Mouse (Mus musculus): ENCODE measurements around the gene Orai2. TPM values are rescaled to one million over a fixed set of nuclear protein-coding genes. Genes with fewer than 3 reads are reported as not detected.
A peak's percentile ranks its signal among the peaks of the same experiment; 100 is the strongest.

The Orai2 gene
- polyA plus RNA-seq, 1 experiment from 2014 or later = 6.2 TPM

- 89% methylated on average over 6 of the region's 6 CpGs for WGBS
- Histone ChIP-seq H3K27ac (no peak overlapping the region), H3K9ac (ENCODE audit: low read depth, low read length) (no peak overlapping the region), H3K4me1 (replicated peaks; ENCODE audit: insufficient read depth, low read length) (no peaks in the 10 kb centered on the region), H3K36me3 (ENCODE audit: insufficient read depth, low read length) (peaks cover 23% of the 10 kb centered on the region), H3K27me3 (ENCODE audit: insufficient read depth, low read length) (no peaks in the 10 kb centered on the region), H3K4me2 (ENCODE audit: low read length) (no peak overlapping the region), H3K9me3 (replicated peaks; ENCODE audit: low read length) (no peaks in the 10 kb centered on the region), H3K4me3 (replicated peaks; ENCODE audit: low read depth, low read length) (no peak overlapping the region)
- peak; percentile 36; the same call in 1 of the 2 replicates for TF ChIP-seq CTCF (IDR thresholded peaks at IDR 0.05; ENCODE audit: low read depth)
- DNase-seq (ENCODE audit: low spot score) (no peak), ATAC-seq (replicated peaks; ENCODE audit: low FRiP score, low read depth) (no peak)
These were observed 27.3 kb downstream of the Orai2 start for GRCm38 (mm10) chr5:136143161-136143755.

DNA sequence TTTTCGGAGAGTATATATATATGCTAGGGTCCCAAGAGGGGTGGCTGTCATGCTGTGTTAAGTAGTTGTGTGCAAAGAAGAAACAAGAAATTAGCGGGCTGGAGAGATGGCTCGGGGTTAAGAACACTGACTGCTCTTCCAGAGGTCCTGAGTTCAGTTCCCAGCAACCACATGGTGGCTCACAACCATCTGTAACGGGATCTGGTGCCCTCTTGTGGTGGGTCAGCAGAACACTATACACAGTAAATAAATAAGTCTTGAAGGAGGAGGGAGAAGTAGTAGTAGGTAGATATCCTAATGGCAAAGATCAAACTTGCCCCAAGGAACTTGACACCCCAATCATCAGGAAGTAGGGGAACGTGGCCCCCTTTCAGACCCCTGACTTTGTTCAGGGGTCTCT lies 27.8 kb downstream of the Orai2 start:
- ATAC-seq (replicated peaks; ENCODE audit: low FRiP score, low read depth) (no peak), DNase-seq (ENCODE audit: low spot score) (no peak)
- H3K9me3 ChIP-seq (replicated peaks; ENCODE audit: low read length) = no peaks in the 10 kb centered on the region
- H3K27ac ChIP-seq = no peak overlapping the region
- peak; percentile 31; the same call in 1 of the 2 replicates for TF ChIP-seq CTCF (IDR thresholded peaks at IDR 0.05; ENCODE audit: low read depth)
- H3K4me3 ChIP-seq (replicated peaks; ENCODE audit: low read depth, low read length) = no peak overlapping the region
- no peak overlapping the region for H3K9ac ChIP-seq (ENCODE audit: low read depth, low read length)
- WGBS = 82% methylated on average over 5 of the region's 5 CpGs
- no peaks in the 10 kb centered on the region for H3K27me3 ChIP-seq (ENCODE audit: insufficient read depth, low read length)
- no peaks in the 10 kb centered on the region for H3K4me1 ChIP-seq (replicated peaks; ENCODE audit: insufficient read depth, low read length)
- no peak overlapping the region for H3K4me2 ChIP-seq (ENCODE audit: low read length)
- H3K36me3 ChIP-seq (ENCODE audit: insufficient read depth, low read length) = peaks cover 23% of the 10 kb centered on the region

- H3K4me1 ChIP-seq (replicated peaks; ENCODE audit: insufficient read depth, low read length) = no peaks in the 10 kb centered on the region
- ATAC-seq (replicated peaks; ENCODE audit: low FRiP score, low read depth) (no peak), DNase-seq (ENCODE audit: low spot score) (no peak)
- no peaks in the 10 kb centered on the region for H3K9me3 ChIP-seq (replicated peaks; ENCODE audit: low read length)
- H3K36me3 ChIP-seq (ENCODE audit: insufficient read depth, low read length) = peaks cover 23% of the 10 kb centered on the region
- 93% methylated on average over 10 of the region's 10 CpGs for WGBS
- TF ChIP-seq CTCF (IDR thresholded peaks at IDR 0.05; ENCODE audit: low read depth) = no peak
- no peak overlapping the region for H3K4me2 ChIP-seq (ENCODE audit: low read length)
- H3K27me3 ChIP-seq (ENCODE audit: insufficient read depth, low read length) = no peaks in the 10 kb centered on the region
- H3K4me3 ChIP-seq (replicated peaks; ENCODE audit: low read depth, low read length) = no peak overlapping the region
- no peak overlapping the region for H3K9ac ChIP-seq (ENCODE audit: low read depth, low read length)
- no peak overlapping the region for H3K27ac ChIP-seq
These were observed 30.4 kb downstream of the Orai2 start for GRCm38 (mm10) chr5:136140057-136140482.

- DNase-seq (ENCODE audit: low spot score) = no peak
- Histone ChIP-seq H3K4me3 (replicated peaks; ENCODE audit: low read depth, low read length) (no peak overlapping the region), H3K27me3 (ENCODE audit: insufficient read depth, low read length) (no peaks in the 10 kb centered on the region), H3K36me3 (ENCODE audit: insufficient read depth, low read length) (peaks cover 23% of the 10 kb centered on the region), H3K9ac (ENCODE audit: low read depth, low read length) (no peak overlapping the region), H3K27ac (no peak overlapping the region), H3K9me3 (replicated peaks; ENCODE audit: low read length) (no peaks in the 10 kb centered on the region), H3K4me2 (ENCODE audit: low read length) (no peak overlapping the region), H3K4me1 (replicated peaks; ENCODE audit: insufficient read depth, low read length) (no peaks in the 10 kb centered on the region)
- ATAC-seq (replicated peaks; ENCODE audit: low FRiP score, low read depth) = no peak
- 90% methylated on average over 13 of the region's 13 CpGs for WGBS
- no peak for TF ChIP-seq CTCF (IDR thresholded peaks at IDR 0.05; ENCODE audit: low read depth)
These were observed 31.1 kb downstream of the Orai2 start for GRCm38 (mm10) chr5:136139393-136139792.

GRCm38 (mm10) chr5:136137658-136138274 lies 32.7 kb downstream of the Orai2 start:
- WGBS = 79% methylated on average over 13 of the region's 13 CpGs
- no peak overlapping the region for H3K27ac ChIP-seq

DNA sequence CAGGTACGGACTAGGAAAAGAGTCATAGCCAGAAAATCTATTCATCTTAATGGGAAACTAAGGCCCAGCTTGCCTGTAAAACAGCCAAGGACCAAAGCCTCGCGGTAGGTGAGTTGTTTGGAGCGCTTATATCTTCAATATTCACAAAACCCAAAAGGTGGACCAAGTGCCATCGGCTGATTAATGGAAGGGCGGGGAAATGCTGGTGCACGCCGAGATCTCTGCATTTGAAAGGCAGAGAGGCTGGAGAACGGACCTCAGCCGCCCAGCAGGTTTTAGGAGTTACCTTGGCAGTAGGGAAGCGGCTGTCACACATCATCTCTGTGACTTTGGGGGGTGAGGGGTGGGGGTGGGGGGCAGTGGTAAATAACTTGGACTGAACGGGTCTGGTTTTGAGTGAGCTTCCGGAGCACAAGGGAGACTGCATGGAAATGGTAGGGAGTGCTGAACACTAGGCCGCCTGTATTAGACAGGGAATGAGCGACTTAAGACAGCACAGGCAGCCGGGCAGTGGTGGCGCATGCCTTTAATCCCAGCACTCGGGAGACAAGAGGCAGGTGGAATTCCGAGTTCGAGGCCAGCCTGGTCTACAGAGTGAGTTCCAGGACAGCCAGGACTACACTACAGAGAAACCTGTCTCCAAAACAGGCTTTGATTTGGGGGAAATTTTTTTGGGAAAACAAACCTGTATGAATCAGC lies 34.1 kb downstream of the Orai2 start:
- no peak for TF ChIP-seq CTCF (IDR thresholded peaks at IDR 0.05; ENCODE audit: low read depth)
- H3K27ac ChIP-seq = peak overlapping the region; percentile 67
- no peaks in the 10 kb centered on the region for H3K9me3 ChIP-seq (replicated peaks; ENCODE audit: low read length)
- peak overlapping the region; percentile 75 for H3K9ac ChIP-seq (ENCODE audit: low read depth, low read length)
- ATAC-seq (replicated peaks; ENCODE audit: low FRiP score, low read depth) (no peak; the same call in 1 of the 2 replicates), DNase-seq (ENCODE audit: low spot score) (no peak)
- no peaks in the 10 kb centered on the region for H3K4me1 ChIP-seq (replicated peaks; ENCODE audit: insufficient read depth, low read length)
- H3K4me3 ChIP-seq (replicated peaks; ENCODE audit: low read depth, low read length) = peak overlapping the region; percentile 80
- WGBS = 5% methylated on average over 20 of the region's 20 CpGs
- peaks cover 36% of the 10 kb centered on the region for H3K36me3 ChIP-seq (ENCODE audit: insufficient read depth, low read length)
- H3K4me2 ChIP-seq (ENCODE audit: low read length) = peak overlapping the region; percentile 82
- H3K27me3 ChIP-seq (ENCODE audit: insufficient read depth, low read length) = no peaks in the 10 kb centered on the region

More at GRCm38 (mm10) chr5:136137658-136138274, 32.7 kb downstream of the Orai2 start:
- H3K4me2 ChIP-seq (ENCODE audit: low read length) = no peak overlapping the region
- H3K4me1 ChIP-seq (replicated peaks; ENCODE audit: insufficient read depth, low read length) = no peaks in the 10 kb centered on the region
- H3K36me3 ChIP-seq (ENCODE audit: insufficient read depth, low read length) = peaks cover 25% of the 10 kb centered on the region
- H3K9me3 ChIP-seq (replicated peaks; ENCODE audit: low read length) = no peaks in the 10 kb centered on the region
- DNase-seq (ENCODE audit: low spot score) (peak; percentile 59), ATAC-seq (replicated peaks; ENCODE audit: low FRiP score, low read depth) (no peak)
- no peak overlapping the region for H3K9ac ChIP-seq (ENCODE audit: low read depth, low read length)
- peak; percentile 72 for TF ChIP-seq CTCF (IDR thresholded peaks at IDR 0.05; ENCODE audit: low read depth)
- H3K27me3 ChIP-seq (ENCODE audit: insufficient read depth, low read length) = no peaks in the 10 kb centered on the region
- no peak overlapping the region for H3K4me3 ChIP-seq (replicated peaks; ENCODE audit: low read depth, low read length)
